Mouse (Mus musculus): ENCODE results near the gene Senp7. TPM values are rescaled to one million over a fixed set of nuclear protein-coding genes. Genes with fewer than 3 reads are reported as not detected.

The Senp7 gene
- polyA plus RNA-seq, 1 experiment from 2014 or later = 37.4 TPM

DNA sequence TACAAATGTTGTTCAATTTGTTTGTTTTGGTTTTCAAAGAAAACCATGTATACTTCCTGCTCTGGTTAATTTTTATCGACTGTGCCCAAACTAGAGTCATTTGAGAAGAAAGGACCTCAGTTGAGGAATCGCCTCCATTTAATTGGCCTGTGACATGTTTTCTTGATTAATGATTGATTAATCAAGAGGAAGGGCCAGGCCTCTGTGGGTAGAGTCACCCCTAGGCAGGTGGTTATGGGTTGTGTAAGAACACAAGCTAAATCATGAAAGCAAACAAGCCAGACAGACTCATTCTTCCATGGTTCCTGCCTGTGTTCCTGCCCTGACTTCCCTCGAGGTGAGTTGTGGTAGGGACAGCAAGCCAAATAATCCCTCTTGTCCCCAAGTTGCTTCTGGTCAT, 164.6 kb downstream of the Senp7 start:
- H3K36me3 ChIP-seq (ENCODE audit: control insufficient read depth, insufficient read depth, low read length) = no peaks in the 10 kb centered on the region
- no peak for DNase-seq (ENCODE audit: low spot score, missing footprints)
- H3K27me3 ChIP-seq (ENCODE audit: control insufficient read depth, insufficient read depth, low read length) = no peaks in the 10 kb centered on the region
- H3K9me3 ChIP-seq (ENCODE audit: control insufficient read depth, low read length) = no peaks in the 10 kb centered on the region
- no peak for ATAC-seq (ENCODE audit: low FRiP score)
- no peak overlapping the region for H3K4me3 ChIP-seq (ENCODE audit: low read depth, low read length)
- H3K4me1 ChIP-seq (ENCODE audit: control insufficient read depth, insufficient read depth, low read length) = no peaks in the 10 kb centered on the region
- H3K9ac ChIP-seq (ENCODE audit: low read length) = no peak overlapping the region
- H3K27ac ChIP-seq (ENCODE audit: low read depth, low read length) = no peak overlapping the region
- no peak overlapping the region for H3K4me2 ChIP-seq
- WGBS = 82% methylated on average over 3 of the region's 3 CpGs

DNA sequence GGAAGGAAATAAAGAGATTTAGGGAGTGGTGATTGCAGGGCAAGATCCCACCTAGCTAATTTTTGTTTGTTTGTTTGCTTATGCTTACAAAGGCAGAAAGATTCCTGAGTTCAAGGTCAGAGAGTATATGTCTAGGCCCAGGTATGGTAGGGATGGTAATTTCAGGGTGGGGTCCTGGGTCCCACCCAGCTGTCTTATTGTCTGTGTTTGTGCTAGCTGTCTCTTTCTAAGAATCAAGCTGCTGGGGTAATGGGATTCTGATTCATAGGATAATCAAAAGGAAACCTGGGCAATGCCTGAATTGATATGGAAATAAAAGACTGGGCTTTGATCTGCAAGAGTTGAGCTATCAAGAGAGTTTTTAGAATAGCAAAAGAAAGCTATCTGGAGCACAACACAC, 179.5 kb downstream of the Senp7 start:
- Histone ChIP-seq H3K27ac (ENCODE audit: low read depth, low read length) (no peak overlapping the region), H3K36me3 (ENCODE audit: control insufficient read depth, insufficient read depth, low read length) (no peaks in the 10 kb centered on the region), H3K4me2 (no peak overlapping the region), H3K4me1 (ENCODE audit: control insufficient read depth, insufficient read depth, low read length) (no peaks in the 10 kb centered on the region), H3K9me3 (ENCODE audit: control insufficient read depth, low read length) (no peaks in the 10 kb centered on the region), H3K9ac (ENCODE audit: low read length) (no peak overlapping the region), H3K4me3 (ENCODE audit: low read depth, low read length) (no peak overlapping the region), H3K27me3 (ENCODE audit: control insufficient read depth, insufficient read depth, low read length) (no peaks in the 10 kb centered on the region)
- DNase-seq (ENCODE audit: low spot score, missing footprints) (no peak), ATAC-seq (ENCODE audit: low FRiP score) (no peak)

GRCm38 (mm10) chr16:56229455-56229854, 181.3 kb downstream of the Senp7 start:
- WGBS = 70% methylated on average over 2 of the region's 2 CpGs
- Histone ChIP-seq H3K4me3 (ENCODE audit: low read depth, low read length) (no peak overlapping the region), H3K9ac (ENCODE audit: low read length) (no peak overlapping the region), H3K4me1 (ENCODE audit: control insufficient read depth, insufficient read depth, low read length) (no peaks in the 10 kb centered on the region), H3K36me3 (ENCODE audit: control insufficient read depth, insufficient read depth, low read length) (no peaks in the 10 kb centered on the region), H3K27ac (ENCODE audit: low read depth, low read length) (no peak overlapping the region), H3K27me3 (ENCODE audit: control insufficient read depth, insufficient read depth, low read length) (no peaks in the 10 kb centered on the region), H3K4me2 (no peak overlapping the region), H3K9me3 (ENCODE audit: control insufficient read depth, low read length) (no peaks in the 10 kb centered on the region)
- ATAC-seq (ENCODE audit: low FRiP score) (no peak), DNase-seq (ENCODE audit: low spot score, missing footprints) (no peak)

DNA sequence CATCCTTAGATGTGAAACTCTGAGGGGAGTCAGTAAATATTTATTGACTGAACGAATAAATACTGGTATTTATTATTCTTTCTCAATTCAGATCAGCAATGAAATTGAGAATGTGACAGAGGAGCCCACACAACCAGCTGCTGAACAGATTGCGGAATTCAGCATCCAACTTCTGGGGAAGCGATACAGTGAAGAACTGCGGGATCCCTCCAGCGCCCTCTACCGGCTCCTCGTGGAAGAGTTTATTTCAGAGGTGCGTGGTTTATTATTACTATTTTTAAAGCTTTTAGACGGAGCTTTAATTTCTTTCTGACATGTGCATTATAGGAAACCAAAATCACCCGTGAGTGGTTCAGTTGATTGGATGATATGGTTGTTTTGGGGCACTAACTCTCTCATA, 183.2 kb downstream of the Senp7 start:
- H3K9ac ChIP-seq (ENCODE audit: low read length) = no peak overlapping the region

GRCm38 (mm10) chr16:56232736-56233135, 184.6 kb downstream of the Senp7 start:
- Histone ChIP-seq H3K27ac (ENCODE audit: low read depth, low read length) (no peak overlapping the region), H3K9me3 (ENCODE audit: control insufficient read depth, low read length) (no peaks in the 10 kb centered on the region), H3K27me3 (ENCODE audit: control insufficient read depth, insufficient read depth, low read length) (no peaks in the 10 kb centered on the region), H3K4me2 (no peak overlapping the region), H3K4me1 (ENCODE audit: control insufficient read depth, insufficient read depth, low read length) (no peaks in the 10 kb centered on the region), H3K36me3 (ENCODE audit: control insufficient read depth, insufficient read depth, low read length) (no peaks in the 10 kb centered on the region), H3K9ac (ENCODE audit: low read length) (no peak overlapping the region), H3K4me3 (ENCODE audit: low read depth, low read length) (no peak overlapping the region)
- ATAC-seq (ENCODE audit: low FRiP score) (no peak), DNase-seq (ENCODE audit: low spot score, missing footprints) (no peak)
- 87% methylated on average over 10 of the region's 10 CpGs for WGBS

More for the DNA sequence above, 183.2 kb downstream of the Senp7 start:
- WGBS = 51% methylated on average over 10 of the region's 10 CpGs
- H3K36me3 ChIP-seq (ENCODE audit: control insufficient read depth, insufficient read depth, low read length) = no peaks in the 10 kb centered on the region
- no peaks in the 10 kb centered on the region for H3K9me3 ChIP-seq (ENCODE audit: control insufficient read depth, low read length)
- H3K27me3 ChIP-seq (ENCODE audit: control insufficient read depth, insufficient read depth, low read length) = no peaks in the 10 kb centered on the region
- no peak overlapping the region for H3K4me3 ChIP-seq (ENCODE audit: low read depth, low read length)
- no peak overlapping the region for H3K27ac ChIP-seq (ENCODE audit: low read depth, low read length)
- no peak overlapping the region for H3K4me2 ChIP-seq
- no peaks in the 10 kb centered on the region for H3K4me1 ChIP-seq (ENCODE audit: control insufficient read depth, insufficient read depth, low read length)
- ATAC-seq (ENCODE audit: low FRiP score) (no peak), DNase-seq (ENCODE audit: low spot score, missing footprints) (no peak)

Small RNA genes within 50 kb of the gene (microRNA-seq; reads per million reads assigned to microRNA genes)
- not detected for gene Gm24047

Other genes starting within 250 kb of the Senp7 start
- gene Nfkbiz, start 209.4 kb upstream of the Senp7 start, polyA plus RNA-seq (2014; fragmentation: Nextera tagmentation; extraction: Ambion mirVana) = 1.3 and 1.8 TPM in 2 replicates
- gene Nxpe3, start 153.1 kb upstream of the Senp7 start, polyA plus RNA-seq (2014; fragmentation: Nextera tagmentation; extraction: Ambion mirVana) = 1.1 TPM in 2 replicates
- 18.3 and 19.7 TPM in 2 replicates for gene Cep97, start 113.5 kb upstream of the Senp7 start, polyA plus RNA-seq (2014; fragmentation: Nextera tagmentation; extraction: Ambion mirVana)
- gene Rpl24, start 82.1 kb upstream of the Senp7 start, polyA plus RNA-seq (2014; fragmentation: Nextera tagmentation; extraction: Ambion mirVana) = 842 and 869 TPM in 2 replicates
- gene Zbtb11, start 74.5 kb upstream of the Senp7 start, polyA plus RNA-seq (2014; fragmentation: Nextera tagmentation; extraction: Ambion mirVana) = 15.9 TPM in 2 replicates
- 384 and 403 TPM in 2 replicates for gene Pcnp, start 18.6 kb upstream of the Senp7 start, polyA plus RNA-seq (2014; fragmentation: Nextera tagmentation; extraction: Ambion mirVana)
- 31.3 and 33.3 TPM in 2 replicates for gene Trmt10c, start 10.5 kb upstream of the Senp7 start, polyA plus RNA-seq (2014; fragmentation: Nextera tagmentation; extraction: Ambion mirVana)
- 0.10 and 0.22 TPM in 2 replicates for gene Impg2, start 156.0 kb downstream of the Senp7 start, polyA plus RNA-seq (2014; fragmentation: Nextera tagmentation; extraction: Ambion mirVana)

Measured in midbrain, embryonic 11.5 days (tissue).